Mouse (Mus musculus) hindbrain, embryonic 11.5 days (tissue): ENCODE data around the gene Ltbp1. TPM values are rescaled to one million over a fixed set of nuclear protein-coding genes. Genes with fewer than 3 reads are reported as not detected.

Experiments used
- ATAC-seq: fragments of 200-750 bp; cut with Nextera tagmentation; 2 replicates; pipeline ENCODE4 v1.8.0; 2017; ENCODE audit warnings: mild to moderate bottlenecking, moderate TSS enrichment, moderate library complexity; ENCODE audit not compliant: low FRiP score
- DNase-seq: peaks from one replicate; pipeline ENCODE4 v3.0.0-alpha.2; 2015; ENCODE audit warnings: low spot score
- H3K27ac ChIP-seq: fragments of 300-500 bp; sonication (generic); 2 replicates; pipeline ENCODE4 v1.5.1; 2014; ENCODE audit warnings: mild to moderate bottlenecking, low read depth, low read length
- H3K27me3 ChIP-seq: fragments of 300-500 bp; sonication (generic); 2 replicates; pipeline ENCODE4 v1.6.1; 2014; ENCODE audit warnings: mild to moderate bottlenecking, low read length, moderate library complexity, mixed read lengths; ENCODE audit not compliant: control insufficient read depth, insufficient read depth
- H3K36me3 ChIP-seq: fragments of 300-500 bp; sonication (generic); 2 replicates; pipeline ENCODE4 v1.6.1; 2014; ENCODE audit warnings: mild to moderate bottlenecking, low read length, moderate library complexity, mixed read lengths; ENCODE audit not compliant: control insufficient read depth, insufficient read depth
- H3K4me1 ChIP-seq: fragments of 300-500 bp; sonication (generic); replicated peaks from 2 replicates; pipeline ENCODE4 v1.6.1; 2014; ENCODE audit warnings: low read length, mixed read lengths; ENCODE audit not compliant: control insufficient read depth, insufficient read depth
- H3K4me2 ChIP-seq: fragments of 300-500 bp; sonication (generic); replicated peaks from 2 replicates; pipeline ENCODE4 v1.6.1; 2014; ENCODE audit warnings: mild to moderate bottlenecking, low read depth, low read length
- H3K4me3 ChIP-seq: fragments of 300-500 bp; sonication (generic); 2 replicates; pipeline ENCODE4 v1.5.1; 2014; ENCODE audit warnings: low read depth, low read length
- H3K9ac ChIP-seq: fragments of 300-500 bp; sonication (generic); 2 replicates; pipeline ENCODE4 v1.6.1; 2014; ENCODE audit warnings: low read depth, low read length
- H3K9me3 ChIP-seq: fragments of 300-500 bp; sonication (generic); 2 replicates; pipeline ENCODE4 v1.6.1; 2016; ENCODE audit warnings: low read length; ENCODE audit not compliant: control insufficient read depth
- WGBS: fragments of 180-500 bp; shearing (Covaris S2); extraction: QIAGEN DNeasy Blood & Tissue Kit; methylation state at CpG from one replicate; pipeline ENCODE4 v1.1.7; 2014; 5-methylcytosine and 5-hydroxymethylcytosine counted together
- polyA plus RNA-seq: library from polyadenylated mRNA; unstranded; fragments of >200 nt; fragmentation: Nextera tagmentation; extraction: Ambion mirVana; gene quantifications from 2 replicates; pipeline ENCODE4 v1.2.1, GENCODE M21; 2014

Ltbp1 gene
- polyA plus RNA-seq, 1 experiment from 2014 or later: 5.7 TPM

- Histone ChIP-seq H3K4me1 (no peaks in the 10 kb centered on the region), H3K27ac (no peak overlapping the region), H3K36me3 (no peaks in the 10 kb centered on the region), H3K27me3 (no peaks in the 10 kb centered on the region), H3K4me2 (no peak overlapping the region), H3K9ac (no peak overlapping the region), H3K9me3 (no peaks in the 10 kb centered on the region), H3K4me3 (no peak overlapping the region)
- ATAC-seq (no peak; the same call in 1 of the 2 replicates), DNase-seq (no peak)
- WGBS: 53% methylated on average over 5 of the region's 5 CpGs
Measured at GRCm38 (mm10) chr17:75438162-75438561, 432.8 kb downstream of the Ltbp1 start.

GRCm38 (mm10) chr17:75439062-75439461 is 433.7 kb downstream of the Ltbp1 start:
- Histone ChIP-seq H3K9me3 (no peaks in the 10 kb centered on the region), H3K4me2 (no peak overlapping the region), H3K4me1 (no peaks in the 10 kb centered on the region), H3K27ac (no peak overlapping the region), H3K27me3 (no peaks in the 10 kb centered on the region), H3K9ac (no peak overlapping the region), H3K4me3 (no peak overlapping the region), H3K36me3 (no peaks in the 10 kb centered on the region)
- WGBS: 73% methylated on average over 14 of the region's 14 CpGs
- ATAC-seq: peak; percentile 63
- no peak for DNase-seq

- Histone ChIP-seq H3K4me2 (no peak overlapping the region), H3K27me3 (no peaks in the 10 kb centered on the region), H3K27ac (no peak overlapping the region), H3K9me3 (no peaks in the 10 kb centered on the region), H3K9ac (no peak overlapping the region), H3K36me3 (no peaks in the 10 kb centered on the region), H3K4me3 (no peak overlapping the region), H3K4me1 (no peaks in the 10 kb centered on the region)
- peak; percentile 10 for DNase-seq
- 64% methylated on average over 7 of the region's 7 CpGs for WGBS
- peak; percentile 66; the same call in 1 of the 2 replicates for ATAC-seq
Measured at GRCm38 (mm10) chr17:75440619-75441018, 435.3 kb downstream of the Ltbp1 start.

- no peak for DNase-seq
- Histone ChIP-seq H3K4me1 (no peaks in the 10 kb centered on the region), H3K27ac (no peak overlapping the region), H3K9ac (no peak overlapping the region), H3K36me3 (no peaks in the 10 kb centered on the region), H3K9me3 (no peaks in the 10 kb centered on the region), H3K27me3 (no peaks in the 10 kb centered on the region), H3K4me3 (no peak overlapping the region), H3K4me2 (no peak overlapping the region)
- no peak for ATAC-seq
- WGBS: 84% methylated on average over 5 of the region's 5 CpGs
Measured at GRCm38 (mm10) chr17:75441260-75441830, 436.0 kb downstream of the Ltbp1 start.
